Mouse (Mus musculus): ENCODE data around the gene Traf7. TPM values are rescaled to one million over a fixed set of nuclear protein-coding genes. Genes with fewer than 3 reads are reported as not detected.

Traf7 gene
- polyA plus RNA-seq (2017; shearing (Covaris generic)), result 10 to 100 TPM; 35.0 to 58.7 TPM

DNA sequence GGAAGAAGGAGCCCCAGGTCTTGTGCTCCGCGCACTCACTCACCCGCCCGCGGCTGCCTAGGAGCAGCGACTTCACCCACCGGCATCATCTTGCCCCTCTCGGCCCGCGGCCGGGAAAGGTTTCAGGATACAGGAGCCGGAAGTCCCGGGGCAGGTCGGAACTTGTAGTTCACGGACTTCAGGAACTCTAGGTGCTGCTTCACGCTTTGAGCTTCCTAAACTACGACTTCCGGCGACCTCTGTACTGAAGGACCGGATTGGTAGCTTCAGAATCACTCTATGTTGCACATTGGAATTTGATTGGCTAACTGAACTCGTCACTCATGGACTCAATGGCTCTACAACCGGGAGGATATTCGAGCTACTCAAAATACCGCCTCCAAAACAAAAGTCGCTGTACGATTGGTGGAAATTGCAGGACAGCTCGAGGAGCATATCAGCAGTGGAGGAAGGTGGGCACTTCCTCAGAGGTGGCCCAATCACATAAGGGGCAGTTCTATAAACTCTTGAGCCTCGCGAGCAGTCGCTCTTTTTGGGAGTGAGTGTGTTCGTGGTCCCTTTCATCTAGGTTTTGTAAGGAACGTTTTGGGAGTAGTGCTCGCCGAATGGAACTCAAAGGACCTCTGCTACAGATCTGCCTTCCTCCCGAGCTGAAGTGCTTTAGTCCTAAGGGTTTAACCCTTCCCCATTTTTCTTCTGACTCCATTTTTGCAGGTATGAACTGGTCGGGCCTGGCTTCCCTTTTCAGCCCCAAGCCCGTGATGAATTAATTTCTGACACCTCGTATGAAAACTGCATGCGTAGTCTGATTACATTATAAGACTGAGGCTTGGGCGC, at the start of gene Traf7:
Traf7 (minus strand) TSS at position 216 of the 837 bp plus-strand sequence.
- ATAC-seq, result peak; percentile 97

GRCm38 (mm10) chr17:24573811-24574210, 46.1 kb upstream of the Traf7 start:
- ATAC-seq, result no peak

GRCm38 (mm10) chr17:24572651-24573245, 45.0 kb upstream of the Traf7 start:
- no peak for ATAC-seq

DNA sequence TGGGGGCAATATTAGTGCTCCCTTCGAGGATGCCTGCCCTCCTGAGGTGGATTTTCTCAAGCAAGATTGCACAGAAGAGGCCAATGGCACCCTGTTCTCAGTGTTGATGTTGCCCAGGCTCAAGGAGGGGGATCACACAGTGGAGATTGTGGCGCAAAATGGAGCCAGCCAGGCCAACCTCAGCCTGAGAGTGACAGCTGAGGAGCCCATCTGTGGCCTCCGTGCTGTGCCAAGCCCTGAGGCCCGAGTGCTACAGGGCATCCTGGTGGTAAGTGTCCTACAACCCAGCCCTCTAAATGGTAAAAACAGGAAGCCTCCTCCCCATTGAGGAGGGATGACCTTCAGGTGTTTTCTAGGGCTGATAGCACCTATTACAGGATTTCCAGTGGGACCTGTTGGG, 42.1 kb upstream of the Traf7 start:
- ATAC-seq, result no peak

- no peak for ATAC-seq
These were observed 39.5 kb upstream of the Traf7 start for GRCm38 (mm10) chr17:24567034-24567779.

GRCm38 (mm10) chr17:24565792-24566191, 38.1 kb upstream of the Traf7 start:
- ATAC-seq, result no peak

DNA sequence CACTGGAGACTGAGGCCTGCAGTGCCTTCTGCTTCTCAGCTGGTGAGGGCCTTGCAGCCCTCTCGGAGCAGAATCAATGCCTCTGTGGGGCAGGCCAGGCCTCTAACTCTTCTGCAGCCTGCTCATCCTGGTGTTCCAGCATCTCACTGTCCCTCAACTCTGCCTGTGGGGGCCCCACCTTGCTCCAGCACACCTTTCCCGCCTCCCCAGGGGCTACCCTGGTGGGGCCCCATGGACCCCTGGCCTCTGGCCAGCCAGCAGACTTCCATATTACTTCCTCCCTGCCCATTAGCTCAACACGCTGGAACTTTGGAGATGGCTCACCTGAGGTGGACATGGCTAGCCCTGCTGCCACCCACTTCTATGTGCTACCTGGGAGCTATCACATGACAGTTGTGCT, 37.4 kb upstream of the Traf7 start:
- no peak for ATAC-seq

- no peak for ATAC-seq
These were observed 36.7 kb upstream of the Traf7 start for GRCm38 (mm10) chr17:24564422-24564821.

DNA sequence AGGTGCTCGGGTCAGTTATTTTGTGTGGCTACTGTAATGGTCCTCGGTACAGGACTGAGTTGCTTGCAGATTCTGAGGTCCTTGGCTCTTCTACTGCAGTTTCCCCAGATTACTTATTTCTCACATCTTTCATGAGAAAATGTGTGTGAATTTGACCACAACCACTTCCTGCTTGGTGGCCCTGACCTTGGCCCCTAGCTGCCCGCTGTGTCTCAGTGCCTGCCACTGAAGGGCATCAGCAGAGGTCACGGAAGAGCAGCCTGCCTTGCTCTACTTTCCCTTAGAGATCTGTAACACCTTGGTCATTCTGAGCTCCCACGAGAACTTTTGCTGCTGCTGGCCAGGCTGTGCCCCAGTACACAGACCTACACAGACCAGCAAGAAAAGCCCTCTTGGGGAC, 35.9 kb upstream of the Traf7 start:
- ATAC-seq, result no peak

DNA sequence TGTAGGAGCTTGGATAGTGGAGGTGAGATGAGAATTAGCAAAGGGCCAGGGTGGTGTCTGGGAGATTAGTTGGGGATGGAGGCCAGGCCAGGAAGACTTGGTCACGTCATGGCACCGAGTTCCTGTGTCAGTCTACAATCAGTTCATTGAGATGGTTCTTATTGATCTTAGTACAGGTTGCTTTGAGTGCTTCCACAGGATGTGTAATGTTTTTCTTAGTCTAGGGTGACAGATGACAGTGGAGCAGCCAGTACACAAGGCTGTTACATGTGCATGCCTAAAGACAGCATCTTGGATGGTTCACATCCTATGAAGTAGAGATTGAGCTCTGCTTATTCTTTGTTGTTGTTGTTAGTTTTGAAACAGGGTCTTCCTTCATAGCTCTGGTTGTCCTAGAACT, 33.9 kb upstream of the Traf7 start:
- ATAC-seq, result no peak

DNA sequence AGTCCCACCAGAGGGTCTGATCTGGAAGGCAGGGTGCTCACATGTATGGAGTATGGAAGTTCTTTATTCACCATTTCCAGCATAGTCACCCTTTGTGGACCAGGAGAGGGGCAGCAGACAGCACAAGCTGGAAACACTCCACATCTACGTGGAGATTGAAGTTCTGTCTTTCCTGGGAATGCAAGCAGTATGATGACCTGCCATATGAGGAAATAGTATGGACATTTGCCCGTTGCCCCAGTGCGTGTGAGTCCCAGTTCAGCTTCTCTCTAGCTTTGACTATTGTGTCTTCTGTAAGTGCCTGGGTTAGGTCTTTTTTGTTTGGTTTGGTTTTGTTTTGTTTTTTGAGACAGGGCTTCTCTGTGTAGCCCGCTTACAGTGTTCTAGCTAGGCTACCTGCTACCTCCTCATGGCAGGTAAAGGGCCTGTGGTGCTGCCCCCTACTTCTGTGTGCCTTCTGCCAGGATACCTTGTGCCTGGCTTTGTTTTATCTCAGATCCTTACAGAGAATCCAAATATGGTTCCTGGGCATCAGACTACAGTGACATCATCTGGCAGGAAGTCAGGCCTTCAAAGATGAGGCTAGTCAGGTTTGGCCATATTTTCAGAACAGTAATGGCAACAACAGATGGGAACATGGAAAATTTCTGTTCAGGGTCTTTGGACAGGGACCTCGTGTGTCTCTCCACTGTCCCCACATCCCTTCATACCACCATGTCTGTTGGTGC, 32.7 kb upstream of the Traf7 start:
- no peak for ATAC-seq

- ATAC-seq, result no peak
These were observed 31.4 kb upstream of the Traf7 start for GRCm38 (mm10) chr17:24559146-24559545.

DNA sequence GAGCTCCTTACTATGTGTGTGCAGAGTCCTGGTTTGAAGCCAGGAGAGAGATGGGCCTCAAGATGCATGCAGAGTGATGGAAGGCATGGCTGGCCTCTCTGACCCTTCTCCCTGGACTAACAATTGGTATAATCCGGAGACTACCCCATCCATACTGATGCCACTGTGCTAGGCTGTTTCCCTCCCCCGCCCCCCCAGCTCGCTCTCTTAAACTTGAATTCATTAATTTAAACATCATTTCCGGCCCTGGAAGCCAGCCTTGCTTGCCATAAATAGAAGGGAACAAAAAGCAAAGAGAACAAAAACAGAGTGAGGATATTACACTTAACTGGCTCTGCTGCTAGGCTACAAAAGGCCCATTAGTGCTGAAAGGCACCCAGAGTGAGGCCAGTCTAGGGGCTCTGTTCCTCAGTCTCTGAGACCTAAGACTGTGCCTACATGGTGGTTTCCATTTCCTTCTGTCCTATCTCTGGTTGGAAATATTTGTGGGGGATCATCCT, 30.9 kb upstream of the Traf7 start:
- ATAC-seq, result no peak

DNA sequence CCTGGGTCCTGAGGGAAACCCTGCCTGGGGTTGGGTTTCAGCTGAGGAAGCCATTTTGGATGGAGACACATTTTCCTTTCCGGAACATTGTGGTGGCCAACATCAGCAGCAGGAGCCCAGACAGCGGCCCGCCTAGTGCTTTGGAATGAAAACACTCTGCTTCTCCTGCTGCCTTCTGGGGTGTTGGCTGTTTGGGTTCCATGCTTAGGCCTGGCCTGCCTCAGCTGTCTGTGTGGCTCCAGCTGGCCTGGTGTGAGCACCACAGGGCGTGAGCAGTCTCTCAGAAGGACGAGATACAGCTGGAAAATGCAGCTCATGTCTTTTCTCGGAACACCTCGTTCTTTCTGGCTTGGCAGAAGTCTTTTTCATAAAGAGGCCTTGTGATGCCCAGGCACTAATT, 29.4 kb upstream of the Traf7 start:
- no peak for ATAC-seq

DNA sequence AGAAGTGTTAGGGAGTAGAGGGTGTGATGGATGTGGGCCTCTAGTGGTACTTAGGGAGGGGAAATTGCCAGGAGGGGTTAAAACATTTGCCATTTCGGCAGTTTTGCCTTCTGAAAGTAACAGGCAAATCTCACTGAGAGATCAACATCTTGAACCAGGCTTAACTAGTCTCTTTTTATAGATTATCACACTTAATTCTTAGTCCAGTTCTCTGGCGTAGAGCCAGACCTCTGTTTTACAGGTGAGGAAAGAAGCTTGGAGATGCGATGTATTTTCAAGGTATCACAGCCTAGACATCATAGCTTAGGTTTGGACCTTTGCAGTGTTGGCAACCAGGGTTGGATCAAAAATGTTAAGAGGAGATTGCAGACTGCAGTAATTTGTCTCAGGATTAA, 23.3 kb upstream of the Traf7 start:
- ATAC-seq, result no peak

DNA sequence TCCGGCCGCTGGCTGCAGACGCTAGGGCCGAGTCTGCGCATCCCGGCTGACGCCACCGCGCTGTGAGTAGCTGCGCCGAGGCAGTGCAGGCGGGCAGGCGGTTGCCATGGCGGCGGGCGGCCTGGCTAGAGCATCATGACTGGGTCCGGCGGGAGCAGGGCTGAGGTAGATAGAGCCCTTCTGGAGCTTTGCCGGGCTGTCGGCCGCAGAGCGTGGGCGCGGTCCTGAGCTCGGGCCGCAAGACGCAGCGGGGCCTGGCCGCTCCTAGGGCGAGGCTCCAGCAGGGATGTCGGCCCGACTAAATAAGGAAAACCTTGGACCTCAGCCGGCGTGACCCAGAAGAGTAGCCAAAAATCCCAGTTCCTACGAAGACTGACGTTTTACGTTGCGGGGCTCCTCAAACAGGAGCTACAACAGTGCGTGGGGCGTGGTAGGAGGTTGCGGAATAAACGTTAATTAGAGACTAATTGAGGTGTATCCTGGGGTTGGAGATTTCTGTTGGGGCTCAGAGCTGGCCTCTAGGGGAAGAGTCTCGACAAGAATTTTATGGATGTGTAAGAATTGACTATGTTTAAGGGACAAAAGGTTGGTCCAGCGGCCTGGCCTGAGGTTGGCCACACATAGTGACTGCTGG, 22.8 kb upstream of the Traf7 start:
- no peak for ATAC-seq

- peak; percentile 83 for ATAC-seq
These were observed 22.1 kb upstream of the Traf7 start, which contains the start of gene Pkd1 for GRCm38 (mm10) chr17:24549618-24550415. Gene Pkd1 (plus strand): TSS chr17:24549834.

- ATAC-seq, result peak; percentile 19
These were observed 21.3 kb upstream of the Traf7 start for GRCm38 (mm10) chr17:24548921-24549617.

DNA sequence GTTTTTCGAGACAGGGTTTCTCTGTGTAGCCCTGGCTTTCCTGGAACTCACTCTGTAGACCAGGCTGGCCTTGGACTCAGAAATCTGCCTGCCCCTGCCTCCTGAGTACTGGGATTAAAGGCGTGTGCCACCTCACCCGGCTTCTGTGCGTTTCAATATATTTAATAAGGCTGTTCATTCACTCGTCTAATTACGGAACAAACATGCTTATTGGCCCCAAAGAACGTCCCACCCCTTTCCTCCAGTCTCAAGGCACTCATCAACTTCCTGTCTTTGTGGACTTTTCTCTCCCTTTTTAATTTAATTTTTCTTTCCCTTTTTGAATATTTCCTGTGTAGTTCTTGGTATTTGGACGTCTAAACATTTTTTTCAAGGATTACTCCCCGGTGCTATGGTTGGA, 20.7 kb upstream of the Traf7 start:
- ATAC-seq, result peak; percentile 44

DNA sequence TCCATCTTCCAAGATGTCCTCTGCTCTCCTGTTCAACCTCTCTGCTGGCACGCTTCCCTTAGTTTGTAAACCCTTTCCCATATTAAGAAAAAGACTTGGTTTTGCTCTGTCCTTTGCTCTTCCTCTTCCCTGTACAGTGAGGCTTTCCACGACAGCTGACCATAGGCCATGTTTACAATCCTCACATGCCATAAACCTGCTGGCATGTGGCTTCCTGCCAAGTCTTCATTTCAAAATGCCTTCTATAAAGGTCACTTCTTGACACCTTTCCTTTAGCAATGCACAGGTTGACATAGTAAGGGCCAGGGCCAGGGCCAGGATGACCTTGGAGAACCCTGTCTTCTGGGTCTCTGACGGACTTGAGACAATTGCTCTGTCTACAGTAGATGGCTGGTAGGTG, 18.5 kb upstream of the Traf7 start:
- no peak for ATAC-seq

- no peak for ATAC-seq
These were observed 17.5 kb upstream of the Traf7 start for GRCm38 (mm10) chr17:24545247-24545646.
